Mouse (Mus musculus) neural tube, embryonic 11.5 days (tissue): ENCODE data around the gene Rnf144a. TPM values are rescaled to one million over a fixed set of nuclear protein-coding genes. Genes with fewer than 3 reads are reported as not detected.
"Not testable (repeated sequence)": the region's sequence is repeated elsewhere in the genome, so short reads cannot be mapped to it uniquely, and the experiment has no call there.

Experiments
- ATAC-seq: fragments of 200-750 bp; cut with Nextera tagmentation; 2 replicates; pipeline ENCODE4 v1.8.0; 2017; ENCODE audit warnings: moderate number of reproducible peaks, mild to moderate bottlenecking, moderate TSS enrichment, moderate library complexity; ENCODE audit not compliant: insufficient read depth, low FRiP score, low TSS enrichment
- DNase-seq: peaks from one replicate; pipeline ENCODE4 v3.0.0-alpha.2; 2015; ENCODE audit warnings: low spot score
- H3K27ac ChIP-seq: fragments of 300-500 bp; sonication (generic); 2 replicates; pipeline ENCODE4 v1.5.1; 2014; ENCODE audit warnings: low read depth, mild to moderate bottlenecking, low read length
- H3K27me3 ChIP-seq: fragments of 300-500 bp; sonication (generic); 2 replicates; pipeline ENCODE4 v1.6.1; 2014; ENCODE audit warnings: mild to moderate bottlenecking, low read length, mixed read lengths; ENCODE audit not compliant: control insufficient read depth, insufficient read depth
- H3K36me3 ChIP-seq: fragments of 300-500 bp; sonication (generic); 2 replicates; pipeline ENCODE4 v1.6.1; 2014; ENCODE audit warnings: mild to moderate bottlenecking, low read length, moderate library complexity, mixed read lengths; ENCODE audit not compliant: control insufficient read depth, insufficient read depth
- H3K4me1 ChIP-seq: fragments of 300-500 bp; sonication (generic); 2 replicates; pipeline ENCODE4 v1.6.1; 2014; ENCODE audit warnings: low read length, mixed read lengths; ENCODE audit not compliant: control insufficient read depth, insufficient read depth
- H3K4me2 ChIP-seq: fragments of 300-500 bp; sonication (generic); 2 replicates; pipeline ENCODE4 v1.6.1; 2014; ENCODE audit warnings: low read depth, mild to moderate bottlenecking, moderate library complexity
- H3K4me3 ChIP-seq: fragments of 300-500 bp; sonication (generic); 2 replicates; pipeline ENCODE4 v1.5.1; 2014; ENCODE audit warnings: low read depth, low read length
- H3K9ac ChIP-seq: fragments of 300-500 bp; sonication (generic); 2 replicates; pipeline ENCODE4 v1.6.1; 2014; ENCODE audit warnings: mild to moderate bottlenecking, low read length
- H3K9me3 ChIP-seq: fragments of 300-500 bp; sonication (generic); 2 replicates; pipeline ENCODE4 v1.6.1; 2016; ENCODE audit warnings: low read length; ENCODE audit not compliant: control insufficient read depth
- WGBS: fragments of 180-500 bp; shearing (Covaris S2); extraction: QIAGEN DNeasy Blood & Tissue Kit; methylation state at CpG from one replicate; pipeline ENCODE4 v1.1.7; 2014; 5-methylcytosine and 5-hydroxymethylcytosine counted together
- polyA plus RNA-seq: library from polyadenylated mRNA; unstranded; fragments of >200 nt; fragmentation: Nextera tagmentation; extraction: Ambion mirVana; gene quantifications from 2 replicates; pipeline ENCODE4 v1.2.1, GENCODE M21; 2014

Rnf144a gene
- polyA plus RNA-seq, 1 experiment from 2014 or later = 29.1 TPM

GRCm38 (mm10) chr12:26302886-26303285 lies 112.2 kb downstream of the Rnf144a start:
- WGBS = 71% methylated on average over 5 of the region's 5 CpGs
- no peak overlapping the region for H3K4me3 ChIP-seq
- H3K27me3 ChIP-seq = no peaks in the 10 kb centered on the region
- no peak overlapping the region for H3K4me2 ChIP-seq
- no peak overlapping the region for H3K9ac ChIP-seq
- DNase-seq (no peak), ATAC-seq (no peak)
- H3K36me3 ChIP-seq = no peaks in the 10 kb centered on the region; the same call in 1 of the 2 replicates
- no peaks in the 10 kb centered on the region for H3K9me3 ChIP-seq
- no peaks in the 10 kb centered on the region for H3K4me1 ChIP-seq
- H3K27ac ChIP-seq = no peak overlapping the region

GRCm38 (mm10) chr12:26299515-26300090 lies 115.5 kb downstream of the Rnf144a start:
- no peak for DNase-seq
- H3K4me1 ChIP-seq = no peaks in the 10 kb centered on the region
- 34% methylated on average over 7 of the region's 7 CpGs for WGBS

GRCm38 (mm10) chr12:26295995-26296394 lies 119.1 kb downstream of the Rnf144a start:
- DNase-seq = peak; percentile 24

More at GRCm38 (mm10) chr12:26299515-26300090, 115.5 kb downstream of the Rnf144a start:
- Histone ChIP-seq H3K36me3 (no peaks in the 10 kb centered on the region), H3K9me3 (no peaks in the 10 kb centered on the region), H3K27me3 (no peaks in the 10 kb centered on the region), H3K4me2 (no peak overlapping the region), H3K27ac (no peak overlapping the region), H3K9ac (no peak overlapping the region), H3K4me3 (no peak overlapping the region)
- no peak for ATAC-seq

GRCm38 (mm10) chr12:26289200-26289599 lies 125.9 kb downstream of the Rnf144a start:
- DNase-seq (no peak), ATAC-seq (no peak)
- WGBS = 96% methylated on average over 2 of the region's 2 CpGs
- H3K9me3 ChIP-seq = no peaks in the 10 kb centered on the region
- no peaks in the 10 kb centered on the region for H3K27me3 ChIP-seq
- no peak overlapping the region for H3K27ac ChIP-seq
- H3K4me3 ChIP-seq = no peak overlapping the region
- H3K36me3 ChIP-seq = no peaks in the 10 kb centered on the region
- no peak overlapping the region for H3K9ac ChIP-seq
- H3K4me2 ChIP-seq = no peak overlapping the region
- H3K4me1 ChIP-seq = no peaks in the 10 kb centered on the region

More at GRCm38 (mm10) chr12:26295995-26296394, 119.1 kb downstream of the Rnf144a start:
- H3K4me1 ChIP-seq, H3K9ac ChIP-seq, H3K4me2 ChIP-seq, H3K4me3 ChIP-seq, H3K9me3 ChIP-seq, ATAC-seq, H3K36me3 ChIP-seq, H3K27me3 ChIP-seq, H3K27ac ChIP-seq: not testable (repeated sequence)
- WGBS = 0% methylated on average over 1 of the region's 1 CpGs

- Histone ChIP-seq H3K4me1 (no peaks in the 10 kb centered on the region), H3K9me3 (no peaks in the 10 kb centered on the region), H3K27ac (no peak overlapping the region), H3K4me2 (no peak overlapping the region), H3K27me3 (no peaks in the 10 kb centered on the region), H3K9ac (no peak overlapping the region), H3K36me3 (no peaks in the 10 kb centered on the region), H3K4me3 (no peak overlapping the region)
- 74% methylated on average over 1 of the region's 1 CpGs for WGBS
- ATAC-seq (no peak), DNase-seq (no peak)
Measured at GRCm38 (mm10) chr12:26288347-26288746, 126.7 kb downstream of the Rnf144a start.

GRCm38 (mm10) chr12:26285939-26286338 lies 129.1 kb downstream of the Rnf144a start:
- Histone ChIP-seq H3K27ac (no peak overlapping the region), H3K9ac (no peak overlapping the region)

GRCm38 (mm10) chr12:26285460-26285859 lies 129.6 kb downstream of the Rnf144a start:
- Histone ChIP-seq H3K4me2 (no peak overlapping the region), H3K9ac (no peak overlapping the region), H3K27ac (no peak overlapping the region), H3K4me3 (no peak overlapping the region), H3K36me3 (no peaks in the 10 kb centered on the region), H3K27me3 (no peaks in the 10 kb centered on the region), H3K4me1 (no peaks in the 10 kb centered on the region), H3K9me3 (no peaks in the 10 kb centered on the region)
- ATAC-seq = no peak
- DNase-seq = no peak
- WGBS = 88% methylated on average over 3 of the region's 3 CpGs

More at GRCm38 (mm10) chr12:26285939-26286338, 129.1 kb downstream of the Rnf144a start:
- no peaks in the 10 kb centered on the region for H3K27me3 ChIP-seq
- no peak overlapping the region for H3K4me2 ChIP-seq
- no peak overlapping the region for H3K4me3 ChIP-seq
- no peaks in the 10 kb centered on the region for H3K36me3 ChIP-seq
- 37% methylated on average over 8 of the region's 8 CpGs for WGBS
- H3K9me3 ChIP-seq = no peaks in the 10 kb centered on the region
- DNase-seq = peak; percentile 30
- ATAC-seq = no peak
- no peaks in the 10 kb centered on the region for H3K4me1 ChIP-seq

- DNase-seq = no peak
- no peak overlapping the region for H3K27ac ChIP-seq
- 79% methylated on average over 3 of the region's 3 CpGs for WGBS
- no peaks in the 10 kb centered on the region for H3K9me3 ChIP-seq
- no peak for ATAC-seq
- H3K36me3 ChIP-seq = no peaks in the 10 kb centered on the region
- H3K4me3 ChIP-seq = no peak overlapping the region
- H3K27me3 ChIP-seq = no peaks in the 10 kb centered on the region
- no peaks in the 10 kb centered on the region for H3K4me1 ChIP-seq
- H3K9ac ChIP-seq = no peak overlapping the region
- no peak overlapping the region for H3K4me2 ChIP-seq
Measured at GRCm38 (mm10) chr12:26280719-26281480, 134.2 kb downstream of the Rnf144a start.
